Mouse (Mus musculus): Measurements from ENCODE around the gene Creb3l1. TPM values are rescaled to one million over a fixed set of nuclear protein-coding genes. Genes with fewer than 3 reads are reported as not detected.

Gene Creb3l1
- polyA plus RNA-seq, 1 experiment from 2014 or later = 1.6 TPM

DNA sequence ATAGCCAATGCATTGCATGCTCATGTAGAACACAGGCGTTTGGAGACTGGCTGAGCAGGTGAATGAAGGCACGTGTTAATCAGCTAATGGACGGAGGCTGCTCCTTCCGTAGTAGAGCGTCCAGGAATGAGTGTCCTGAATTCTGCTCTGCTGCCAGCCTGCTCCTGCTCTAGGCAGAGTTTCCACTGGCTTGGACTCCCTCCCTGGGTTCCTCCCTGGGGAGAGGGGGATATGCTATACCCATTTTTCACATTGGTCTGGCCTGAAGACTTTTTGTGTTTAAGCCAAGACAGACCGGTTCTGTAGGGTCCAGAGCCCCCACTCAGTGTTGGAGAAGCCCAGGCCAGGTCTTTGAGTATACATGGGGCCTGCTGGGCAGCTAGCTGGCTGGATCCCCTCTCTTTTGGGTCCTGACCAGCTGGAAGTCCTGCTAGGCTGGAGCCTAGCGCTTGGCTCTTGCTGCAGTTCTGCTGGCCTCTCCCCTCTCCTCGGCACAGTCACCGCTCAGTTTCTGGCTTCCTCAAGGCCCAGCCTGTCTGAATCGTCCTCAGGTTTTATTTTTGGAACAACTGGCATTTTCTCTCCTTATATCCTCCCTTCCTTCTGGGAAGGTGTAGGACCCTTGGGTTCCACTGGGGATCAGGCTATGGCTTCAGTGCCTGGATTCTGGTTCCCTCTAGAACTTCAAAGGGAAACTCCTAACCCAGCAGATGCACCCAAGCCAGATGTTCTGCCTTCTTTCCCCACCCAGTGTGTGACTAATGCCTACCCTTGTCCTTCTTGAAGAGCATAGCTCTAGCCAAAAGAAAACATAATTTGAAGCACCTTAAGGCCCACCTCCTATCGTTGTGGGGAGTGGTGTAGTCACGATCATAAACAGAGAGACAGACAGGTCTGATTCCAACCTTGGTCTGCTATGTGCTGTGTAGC is 12.6 kb downstream of the Creb3l1 start:
- no peak for ATAC-seq (replicated peaks)
- Histone ChIP-seq H3K36me3 (replicated peaks) (no peaks in the 10 kb centered on the region), H3K27ac (no peak overlapping the region), H3K27me3 (replicated peaks) (0 out of 2 replicates have a peak, but pooled peaks cover 7% of the 10 kb centered on the region), H3K4me2 (no peak overlapping the region), H3K4me3 (no peak overlapping the region), H3K9ac (no peak overlapping the region), H3K4me1 (peaks cover 17% of the 10 kb centered on the region), H3K9me3 (no peaks in the 10 kb centered on the region)
- 78% methylated on average over 12 of the region's 12 CpGs for WGBS

- Histone ChIP-seq H3K27ac (peak overlapping the region; percentile 73), H3K4me1 (peaks cover 20% of the 10 kb centered on the region), H3K27me3 (replicated peaks) (0 out of 2 replicates have a peak, but pooled peaks cover 16% of the 10 kb centered on the region), H3K36me3 (replicated peaks) (no peaks in the 10 kb centered on the region), H3K9me3 (no peaks in the 10 kb centered on the region), H3K4me3 (peak overlapping the region; percentile 58), H3K9ac (peak overlapping the region; percentile 64), H3K4me2 (peak overlapping the region; percentile 82)
- peak; percentile 59 for ATAC-seq (replicated peaks)
- 4% methylated on average over 20 of the region's 20 CpGs for WGBS
Observed at GRCm38 (mm10) chr2:92008623-92009404, 15.5 kb downstream of the Creb3l1 start.

DNA sequence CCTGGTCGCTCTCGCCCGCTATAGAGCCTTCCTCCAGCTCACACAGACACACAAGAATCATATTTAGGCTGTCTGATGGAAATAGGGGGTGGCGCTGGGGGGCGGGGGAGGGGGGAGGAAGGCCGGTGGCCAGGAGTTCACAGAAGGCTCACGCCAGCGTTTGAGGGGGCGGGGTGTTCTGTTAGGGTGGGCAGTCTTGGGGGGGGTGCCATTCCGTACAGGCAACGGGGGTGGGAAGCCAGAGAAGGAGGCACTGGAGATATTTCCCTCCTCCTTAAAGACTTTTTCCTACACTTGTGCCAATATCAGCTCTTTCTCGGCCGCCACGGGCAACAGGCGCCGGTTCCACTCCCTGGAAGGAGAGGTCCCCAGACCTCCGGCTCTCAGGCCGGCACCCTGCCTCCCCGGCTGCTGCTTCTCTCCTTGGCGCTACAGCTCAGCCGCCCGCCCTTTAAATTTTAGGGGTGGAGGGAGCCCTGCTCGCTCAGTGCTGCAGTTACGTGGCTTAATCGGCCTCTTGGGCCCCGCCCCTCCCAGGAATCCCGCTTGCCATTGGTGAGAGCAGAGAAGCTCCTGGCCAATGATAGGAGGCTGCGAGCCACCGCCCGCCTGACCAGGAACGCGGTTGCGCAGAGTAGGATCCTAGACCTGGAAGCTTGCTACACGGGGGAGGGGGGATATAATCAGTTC is 16.2 kb downstream of the Creb3l1 start:
- Histone ChIP-seq H3K4me2 (peak overlapping the region; percentile 82), H3K27me3 (replicated peaks) (0 out of 2 replicates have a peak, but pooled peaks cover 16% of the 10 kb centered on the region), H3K36me3 (replicated peaks) (no peaks in the 10 kb centered on the region), H3K9ac (peak overlapping the region; percentile 64), H3K27ac (peak overlapping the region; percentile 85), H3K4me3 (peak overlapping the region; percentile 58), H3K9me3 (no peaks in the 10 kb centered on the region), H3K4me1 (peaks cover 20% of the 10 kb centered on the region)
- 0% methylated on average over 32 of the region's 34 CpGs for WGBS
- peak; percentile 98 for ATAC-seq (replicated peaks)

GRCm38 (mm10) chr2:92006983-92007921 is 17.1 kb downstream of the Creb3l1 start:
- Histone ChIP-seq H3K36me3 (replicated peaks) (no peaks in the 10 kb centered on the region), H3K4me2 (peak overlapping the region; percentile 82), H3K9ac (peak overlapping the region; percentile 52), H3K27me3 (replicated peaks) (0 out of 2 replicates have a peak, but pooled peaks cover 16% of the 10 kb centered on the region), H3K4me1 (peaks cover 20% of the 10 kb centered on the region), H3K9me3 (no peaks in the 10 kb centered on the region), H3K4me3 (peak overlapping the region; percentile 58), H3K27ac (peak overlapping the region; percentile 85)
- under 1% methylated on average over 28 of the region's 28 CpGs for WGBS
- peak; percentile 14 for ATAC-seq (replicated peaks)

- Histone ChIP-seq H3K4me2 (peak overlapping the region; percentile 82), H3K9me3 (no peaks in the 10 kb centered on the region), H3K27me3 (replicated peaks) (0 out of 2 replicates have a peak, but pooled peaks cover 18% of the 10 kb centered on the region), H3K36me3 (replicated peaks) (no peaks in the 10 kb centered on the region), H3K4me1 (peaks cover 20% of the 10 kb centered on the region), H3K9ac (peak overlapping the region; percentile 52; the same call in 1 of the 2 replicates), H3K27ac (no peak overlapping the region; the same call in 1 of the 2 replicates), H3K4me3 (peak overlapping the region; percentile 58)
- WGBS = 50% methylated on average over 6 of the region's 6 CpGs
- ATAC-seq (replicated peaks) = no peak
Observed at GRCm38 (mm10) chr2:92006491-92006890, 17.8 kb downstream of the Creb3l1 start.

- Histone ChIP-seq H3K4me3 (no peak overlapping the region), H3K27ac (no peak overlapping the region), H3K4me1 (peaks cover 20% of the 10 kb centered on the region), H3K4me2 (no peak overlapping the region), H3K9me3 (no peaks in the 10 kb centered on the region), H3K36me3 (replicated peaks) (no peaks in the 10 kb centered on the region), H3K9ac (no peak overlapping the region), H3K27me3 (replicated peaks) (0 out of 2 replicates have a peak, but pooled peaks cover 16% of the 10 kb centered on the region)
- ATAC-seq (replicated peaks) = no peak
- WGBS = 78% methylated on average over 7 of the region's 7 CpGs
Observed at GRCm38 (mm10) chr2:92004617-92005016, 19.7 kb downstream of the Creb3l1 start.

GRCm38 (mm10) chr2:91997905-91998608 is 26.2 kb downstream of the Creb3l1 start:
- H3K36me3 ChIP-seq (replicated peaks) = no peaks in the 10 kb centered on the region
- H3K4me2 ChIP-seq = no peak overlapping the region
- WGBS = 89% methylated on average over 16 of the region's 16 CpGs
- no peaks in the 10 kb centered on the region for H3K9me3 ChIP-seq
- H3K27me3 ChIP-seq (replicated peaks) = 0 out of 2 replicates have a peak, but pooled peaks cover 4% of the 10 kb centered on the region
- H3K27ac ChIP-seq = no peak overlapping the region
- ATAC-seq (replicated peaks) = no peak
- H3K4me1 ChIP-seq = no peaks in the 10 kb centered on the region
- no peak overlapping the region for H3K9ac ChIP-seq
- no peak overlapping the region for H3K4me3 ChIP-seq

- Histone ChIP-seq H3K27me3 (replicated peaks) (no peaks in the 10 kb centered on the region), H3K4me2 (no peak overlapping the region), H3K36me3 (replicated peaks) (no peaks in the 10 kb centered on the region), H3K4me1 (no peaks in the 10 kb centered on the region), H3K9ac (no peak overlapping the region), H3K4me3 (no peak overlapping the region), H3K9me3 (no peaks in the 10 kb centered on the region), H3K27ac (no peak overlapping the region)
- no peak for ATAC-seq (replicated peaks)
- WGBS = 94% methylated on average over 5 of the region's 5 CpGs
Observed at GRCm38 (mm10) chr2:91996006-91996405, 28.3 kb downstream of the Creb3l1 start.

DNA sequence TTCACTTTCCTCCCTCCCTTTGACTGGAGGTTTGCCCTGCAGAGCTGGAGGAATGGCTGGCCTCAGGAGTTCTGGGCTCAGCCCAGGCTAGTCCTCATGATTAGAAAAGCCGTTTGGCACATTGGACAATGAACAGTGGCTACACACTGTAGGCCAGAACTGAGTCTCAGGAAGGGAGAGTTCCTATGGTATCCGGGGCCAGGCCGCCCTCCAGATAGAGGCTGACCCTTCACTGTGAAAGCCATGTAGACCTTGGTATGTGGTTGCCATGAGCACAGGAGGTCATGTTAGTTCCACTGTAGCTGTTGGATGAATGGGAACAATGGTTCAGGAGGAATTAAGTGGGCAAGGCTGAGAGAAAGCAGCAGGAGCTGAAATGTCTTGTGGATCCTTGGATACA is 30.9 kb downstream of the Creb3l1 start:
- H3K27ac ChIP-seq = no peak overlapping the region
- H3K36me3 ChIP-seq (replicated peaks) = no peaks in the 10 kb centered on the region
- no peaks in the 10 kb centered on the region for H3K4me1 ChIP-seq
- no peaks in the 10 kb centered on the region for H3K9me3 ChIP-seq
- no peaks in the 10 kb centered on the region for H3K27me3 ChIP-seq (replicated peaks)
- no peak for ATAC-seq (replicated peaks)
- H3K4me3 ChIP-seq = no peak overlapping the region
- no peak overlapping the region for H3K9ac ChIP-seq
- no peak overlapping the region for H3K4me2 ChIP-seq
- 47% methylated on average over 3 of the region's 3 CpGs for WGBS

DNA sequence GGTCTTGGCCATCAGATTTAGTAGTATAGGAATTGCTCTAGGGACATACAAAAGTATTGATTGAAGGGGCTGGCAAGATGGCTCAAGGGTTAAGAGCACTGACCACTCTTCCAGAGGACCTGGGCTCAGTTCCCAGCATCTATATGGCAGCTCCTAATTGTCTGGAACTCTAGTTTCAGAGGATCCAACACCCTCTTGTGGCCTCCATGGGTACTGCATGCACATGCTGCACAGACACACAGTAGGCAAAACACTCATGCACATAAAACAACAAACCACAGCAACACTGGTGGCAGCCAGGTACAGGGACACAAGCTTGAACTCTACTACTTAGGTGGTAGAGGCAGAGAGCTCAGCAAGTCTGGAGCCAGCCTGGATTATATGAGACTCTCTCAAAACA is 34.6 kb downstream of the Creb3l1 start:
- Histone ChIP-seq H3K9me3 (no peaks in the 10 kb centered on the region), H3K27me3 (replicated peaks) (0 out of 2 replicates have a peak, but pooled peaks cover 3% of the 10 kb centered on the region), H3K9ac (no peak overlapping the region), H3K4me2 (no peak overlapping the region), H3K4me3 (no peak overlapping the region), H3K36me3 (replicated peaks) (no peaks in the 10 kb centered on the region), H3K4me1 (no peaks in the 10 kb centered on the region), H3K27ac (no peak overlapping the region)
- no peak for ATAC-seq (replicated peaks)
